Mouse (Mus musculus) embryonic fibroblast, embryonic 13.5 days (primary cell): ENCODE results near the gene 6820408C15Rik. TPM values are rescaled to one million over a fixed set of nuclear protein-coding genes. Genes with fewer than 3 reads are reported as not detected.
"Not testable (repeated sequence)": the region's sequence is repeated elsewhere in the genome, so short reads cannot be mapped to it uniquely, and the experiment has no call there.

ENCODE experiments used
- H3K27ac ChIP-seq: 2 replicates; pipeline ENCODE4 v1.5.1; 2012; ENCODE audit warnings: low read length, control low read depth, inconsistent platforms; ENCODE audit not compliant: insufficient read depth
- H3K4me1 ChIP-seq: 2 replicates; pipeline ENCODE4 v1.6.1; 2011; ENCODE audit warnings: low read length; ENCODE audit not compliant: control insufficient read depth, insufficient read depth
- H3K4me3 ChIP-seq: 2 replicates; pipeline ENCODE4 v1.5.1; 2011; ENCODE audit warnings: mild to moderate bottlenecking, control low read depth, low read length; ENCODE audit not compliant: insufficient read depth
- CTCF ChIP-seq: IDR thresholded peaks from 2 replicates; pipeline ENCODE4 v1.5.1; 2011; ENCODE audit warnings: mild to moderate bottlenecking, control low read depth, low read length, moderate library complexity, borderline replicate concordance; ENCODE audit not compliant: insufficient read depth
- POLR2A ChIP-seq: IDR thresholded peaks from 2 replicates; pipeline ENCODE4 v1.6.1; 2011; ENCODE audit warnings: low read depth, mild to moderate bottlenecking, control low read depth, low read length, moderate library complexity
- polyA plus RNA-seq: library from polyadenylated mRNA; stranded (reverse); fragments of >200 nt; gene quantifications from 2 replicates; pipeline ENCODE4 v1.2.4, GENCODE M21; 2011; ENCODE audit warnings: low read depth; ENCODE audit not compliant: missing spikeins, insufficient read length

The 6820408C15Rik gene
- polyA plus RNA-seq, 1 experiment, result 0.30 TPM

DNA sequence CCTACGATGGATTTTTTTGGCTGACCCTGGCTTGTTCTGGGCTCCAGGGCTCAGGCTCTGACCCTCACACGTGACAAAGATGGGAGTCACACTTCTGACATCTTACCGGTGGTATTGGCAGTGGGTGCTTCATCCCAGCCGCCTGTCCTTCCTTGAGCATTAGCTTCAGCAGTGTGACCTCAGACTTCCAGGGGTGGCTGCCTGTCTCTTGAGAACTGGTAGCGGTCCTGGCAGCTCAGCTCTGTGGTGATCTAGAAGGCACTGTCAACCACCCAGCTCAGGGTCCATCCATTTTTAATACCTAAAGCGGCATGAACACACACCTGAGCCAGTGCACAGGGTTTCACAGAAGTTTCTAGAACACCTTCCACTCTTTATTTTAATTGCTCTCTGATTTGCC, 5.6 kb upstream of the 6820408C15Rik start:
- TF ChIP-seq POLR2A (no peak), CTCF (no peak)
- Histone ChIP-seq H3K27ac (no peak overlapping the region), H3K4me1 (peaks cover 9% of the 10 kb centered on the region; the same call in 1 of the 2 replicates), H3K4me3 (no peak overlapping the region)

DNA sequence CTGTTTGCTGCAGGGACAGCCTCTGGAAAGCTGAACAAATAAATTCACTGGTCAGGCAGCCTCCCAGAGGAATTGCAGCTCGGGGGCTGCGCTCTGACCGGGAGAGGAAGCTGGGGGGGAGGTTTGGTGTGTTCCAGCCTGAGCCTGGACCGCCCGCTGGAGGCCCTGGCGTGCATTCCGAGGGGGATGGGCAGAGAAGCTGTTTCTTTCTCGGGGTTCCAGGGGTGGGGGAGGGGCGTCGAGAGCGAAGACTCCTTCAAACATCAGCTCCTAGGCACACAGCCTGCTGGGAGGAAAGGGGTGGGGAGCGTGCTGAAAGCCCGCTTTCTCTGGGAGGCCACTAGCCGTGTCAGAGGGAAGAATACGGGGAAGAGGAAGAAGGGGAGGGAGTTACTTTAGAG, 4.4 kb upstream of the 6820408C15Rik start:
- Histone ChIP-seq H3K4me1 (peaks cover 8% of the 10 kb centered on the region), H3K4me3 (no peak overlapping the region), H3K27ac (peak overlapping the region; percentile 75)
- TF ChIP-seq POLR2A, result peak; percentile 53; the same call in 1 of the 2 replicates
- TF ChIP-seq CTCF, result no peak

DNA sequence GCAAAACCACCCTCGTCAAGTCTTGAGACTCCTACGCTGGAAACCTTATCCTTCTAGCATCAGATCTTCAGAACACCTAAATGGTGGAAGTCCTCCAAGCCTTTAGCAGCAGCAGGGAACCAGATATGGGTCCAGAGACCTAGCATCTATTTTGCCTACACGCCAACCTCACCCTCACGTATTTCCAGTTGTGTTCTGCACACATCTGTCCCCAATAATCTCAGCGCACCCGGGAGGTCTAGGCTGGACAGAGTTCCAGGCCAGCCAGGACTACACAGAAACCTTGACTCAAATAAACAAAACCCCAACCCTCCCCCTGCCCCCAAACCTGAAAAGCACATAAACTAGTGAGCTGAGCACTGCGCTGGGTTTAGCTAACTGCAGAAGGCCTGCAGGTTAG, 3.9 kb upstream of the 6820408C15Rik start:
- Histone ChIP-seq H3K4me1 (peaks cover 8% of the 10 kb centered on the region), H3K4me3 (peak overlapping the region; percentile 63; the same call in 1 of the 2 replicates), H3K27ac (peak overlapping the region; percentile 75)
- TF ChIP-seq POLR2A, result 0 out of 2 replicates have a peak, but pooled peaks have one; percentile 12
- no peak for TF ChIP-seq CTCF

DNA sequence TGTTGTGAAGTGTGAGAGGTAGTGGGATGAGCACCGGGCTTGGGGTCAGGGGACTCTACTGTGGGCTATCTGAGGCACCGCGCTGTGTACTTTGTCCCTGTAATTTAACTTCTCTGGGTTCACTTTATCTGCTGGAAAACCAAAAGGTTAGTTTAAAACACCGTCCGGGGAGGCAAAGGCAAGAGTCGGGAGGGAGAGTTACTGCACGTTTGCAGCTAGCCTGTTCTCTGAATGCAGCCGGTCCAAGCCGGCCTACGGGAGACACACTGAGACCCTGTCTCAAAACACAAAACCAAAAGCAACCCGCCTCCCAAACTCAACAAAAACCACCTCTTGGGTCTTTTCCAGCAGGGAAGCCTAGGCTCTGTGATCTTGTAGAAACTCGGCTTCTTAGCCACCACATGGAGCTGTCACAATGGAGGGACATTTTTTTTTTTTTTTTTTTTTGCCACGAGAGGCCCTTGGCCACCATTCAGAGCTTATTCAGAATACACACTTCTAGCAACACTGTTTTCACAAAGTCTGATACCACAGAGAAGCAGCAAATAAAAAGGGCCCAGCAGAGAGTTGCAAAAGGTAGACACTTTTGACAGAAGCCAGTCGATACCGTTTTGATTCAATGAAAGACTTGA, 2.7 kb upstream of the 6820408C15Rik start:
- TF ChIP-seq CTCF, result no peak
- TF ChIP-seq POLR2A, result no peak

GRCm38 (mm10) chr2:152413158-152413764, 2.1 kb upstream of the 6820408C15Rik start:
- Histone ChIP-seq H3K27ac (peak overlapping the region; percentile 64), H3K4me1 (peaks cover 8% of the 10 kb centered on the region), H3K4me3 (peak overlapping the region; percentile 63)
- TF ChIP-seq CTCF, result no peak
- no peak for TF ChIP-seq POLR2A

More for the DNA sequence above, 2.7 kb upstream of the 6820408C15Rik start:
- H3K4me1 ChIP-seq, result peaks cover 8% of the 10 kb centered on the region
- H3K27ac ChIP-seq, result peak overlapping the region; percentile 35
- peak overlapping the region; percentile 63 for H3K4me3 ChIP-seq

DNA sequence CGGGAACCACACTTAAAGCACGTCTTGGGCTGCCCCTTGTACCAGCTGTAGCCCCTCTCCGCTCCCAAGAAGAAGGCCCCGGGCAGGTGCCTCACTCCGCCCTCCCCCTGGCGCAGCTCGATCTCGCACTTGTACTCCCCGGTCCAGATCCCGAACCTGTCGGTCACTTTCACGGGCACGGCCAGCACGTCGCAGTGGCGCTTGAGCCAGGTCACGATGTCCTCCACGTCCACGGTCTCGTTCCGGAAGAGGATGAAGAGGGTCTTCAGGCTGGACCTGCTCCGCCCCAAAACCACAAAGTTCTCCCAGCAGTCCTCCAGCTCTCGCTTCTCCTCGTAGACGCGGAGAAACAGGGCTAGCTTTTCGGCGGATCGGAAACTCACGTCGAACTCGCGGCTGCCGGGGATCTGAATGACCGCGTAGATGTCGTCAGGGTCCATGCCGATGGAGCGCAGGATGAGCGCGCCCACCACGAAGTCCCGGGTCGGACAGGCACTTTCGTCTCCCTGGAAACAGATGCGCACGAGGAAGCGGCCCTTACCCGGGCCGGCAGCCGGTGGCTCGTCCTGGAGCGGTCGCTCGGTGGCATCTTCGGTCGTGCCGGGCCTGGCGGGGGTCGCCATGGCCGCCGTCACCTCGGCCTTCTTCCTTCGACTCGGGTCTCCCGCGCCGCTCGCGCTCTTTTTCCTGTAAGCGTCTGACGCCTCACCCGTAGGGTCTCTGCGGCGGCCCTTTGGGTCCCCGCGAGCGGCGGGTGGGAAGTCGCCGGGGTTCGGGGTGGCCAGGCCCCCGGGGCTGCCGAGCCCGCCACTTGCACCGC, 1.4 kb upstream of the 6820408C15Rik start:
- Histone ChIP-seq H3K4me3 (peak overlapping the region; percentile 63), H3K4me1 (peaks cover 8% of the 10 kb centered on the region), H3K27ac (peak overlapping the region; percentile 64)
- 0 out of 2 replicates have a peak, but pooled peaks have one; percentile 35 for TF ChIP-seq POLR2A
- no peak for TF ChIP-seq CTCF

DNA sequence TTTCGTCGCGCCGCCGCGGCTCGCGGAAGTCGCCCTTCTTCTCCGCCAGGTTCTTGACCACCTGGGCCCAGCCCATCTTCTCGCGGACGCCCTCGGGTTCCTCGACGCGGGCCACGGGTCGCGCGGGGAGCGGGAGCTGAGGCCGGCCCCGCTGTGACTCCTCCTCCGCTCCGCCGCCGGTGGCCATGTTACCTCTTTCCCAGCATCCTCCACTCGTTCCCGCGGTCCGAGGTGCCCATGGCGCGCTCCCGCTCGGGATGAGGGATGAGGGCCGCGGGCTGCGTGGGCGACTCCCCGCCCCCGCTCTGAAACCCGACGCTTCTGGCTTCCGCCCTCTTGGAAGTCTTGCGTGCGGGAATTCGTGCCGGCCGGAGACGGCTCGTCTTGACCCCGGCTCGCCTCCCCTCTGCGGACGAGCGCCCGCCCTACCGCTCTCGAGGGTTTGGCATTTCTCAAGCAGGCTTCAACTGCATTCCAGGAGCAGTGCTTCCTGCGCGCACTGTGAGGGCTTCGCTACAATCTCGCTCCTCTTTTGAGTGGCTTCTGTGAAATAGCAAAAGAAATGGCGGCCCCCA, 709 bp upstream of the 6820408C15Rik start, which contains the start of gene Zcchc3:
TSS of gene Zcchc3 (minus strand) at position 437 of the 575 bp plus-strand sequence.
- no peak for TF ChIP-seq CTCF
- TF ChIP-seq POLR2A, result peak; percentile 75
- peak within 1 kb of the TSS; percentile 64 for H3K27ac ChIP-seq
- H3K4me3 ChIP-seq, result peak within 1 kb of the TSS; percentile 63

GRCm38 (mm10) chr2:152415786-152416185, 399 bp downstream of the 6820408C15Rik start:
- no peak for TF ChIP-seq CTCF
- no peak for TF ChIP-seq POLR2A
- peaks cover 8% of the 10 kb centered on the region for H3K4me1 ChIP-seq
- H3K4me3 ChIP-seq, result no peak overlapping the region; the same call in 1 of the 2 replicates
- peak overlapping the region; percentile 64; the same call in 1 of the 2 replicates for H3K27ac ChIP-seq

More for the DNA sequence above, 709 bp upstream of the 6820408C15Rik start, which contains the start of gene Zcchc3:
- H3K4me1 ChIP-seq, result peaks cover 8% of the 10 kb centered on the region

DNA sequence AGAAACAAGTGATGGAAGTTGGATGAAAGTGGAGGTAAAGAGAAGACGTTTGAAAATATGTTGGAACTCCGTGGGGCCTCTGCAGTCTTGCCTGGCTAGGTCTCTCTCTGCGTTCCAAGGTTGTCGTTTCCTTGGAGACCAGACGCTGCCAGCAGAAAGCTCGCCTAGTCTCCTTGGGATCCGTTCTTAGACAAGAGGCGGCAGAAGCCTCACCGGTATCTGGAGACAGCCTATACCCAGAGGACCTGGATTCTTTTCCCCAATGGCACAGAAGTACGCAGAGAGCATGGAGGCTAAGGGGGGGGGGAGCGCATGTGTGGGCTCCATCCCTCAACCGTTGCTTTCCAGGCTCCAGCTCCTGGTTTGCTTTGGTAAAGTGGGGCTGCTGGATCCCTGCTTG, 12.1 kb downstream of the 6820408C15Rik start:
- Histone ChIP-seq H3K27ac (no peak overlapping the region), H3K4me3 (no peak overlapping the region), H3K4me1 (no peaks in the 10 kb centered on the region)
- no peak for TF ChIP-seq POLR2A
- TF ChIP-seq CTCF, result no peak

DNA sequence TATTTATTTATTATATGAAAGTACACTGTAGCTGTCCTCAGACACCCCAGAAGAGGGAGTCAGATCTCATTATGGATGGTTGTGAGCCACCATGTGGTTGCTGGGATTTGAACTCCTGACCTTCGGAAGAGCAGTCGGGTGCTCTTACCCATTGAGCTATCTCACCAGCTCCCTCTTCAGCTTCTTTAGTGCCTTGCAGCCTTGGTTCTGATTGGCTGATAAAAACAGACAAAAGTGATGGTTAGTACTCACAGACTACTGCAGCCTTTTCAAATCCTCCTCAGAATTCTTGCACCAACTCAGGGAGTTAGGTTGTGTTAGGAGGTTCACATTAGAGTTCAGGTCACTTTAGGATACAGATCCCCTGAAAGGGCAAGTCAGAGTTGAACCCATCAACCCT, 13.1 kb downstream of the 6820408C15Rik start:
- not testable (repeated sequence) for H3K4me1 ChIP-seq, H3K4me3 ChIP-seq, H3K27ac ChIP-seq
